Mouse (Mus musculus) kidney, postnatal 4 days (tissue): ENCODE measurements around the gene Calhm2.
"Not testable (repeated sequence)": the region's sequence is repeated elsewhere in the genome, so short reads cannot be mapped to it uniquely, and the experiment has no call there.

Experiments used
- DNase-seq, 2 experiments: peaks; one replicate each; pipeline ENCODE4 v3.0.0; 2021; ENCODE audit warnings: mixed read lengths in 2 of 2

Calhm2 gene

DNA sequence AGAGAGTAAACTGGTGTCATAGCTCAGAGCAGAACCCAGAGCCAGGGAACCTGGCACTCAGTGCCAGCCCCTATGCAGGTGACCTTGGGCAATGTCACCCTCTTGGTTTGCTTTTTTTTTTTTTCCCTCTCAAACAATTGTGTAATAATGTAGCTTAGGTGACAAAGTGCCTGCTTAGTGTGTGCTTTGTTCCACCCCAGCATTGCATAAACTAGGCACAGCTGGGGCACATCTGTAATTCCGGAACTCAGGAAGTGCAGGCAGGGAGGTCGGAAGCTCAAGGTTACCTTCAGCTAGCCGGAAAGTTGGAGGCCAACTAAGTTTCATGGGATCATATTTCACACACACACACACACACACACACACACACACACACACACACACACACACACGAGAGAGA, 11.8 kb upstream of the Calhm2 start:
- DNase-seq, result no peak

DNA sequence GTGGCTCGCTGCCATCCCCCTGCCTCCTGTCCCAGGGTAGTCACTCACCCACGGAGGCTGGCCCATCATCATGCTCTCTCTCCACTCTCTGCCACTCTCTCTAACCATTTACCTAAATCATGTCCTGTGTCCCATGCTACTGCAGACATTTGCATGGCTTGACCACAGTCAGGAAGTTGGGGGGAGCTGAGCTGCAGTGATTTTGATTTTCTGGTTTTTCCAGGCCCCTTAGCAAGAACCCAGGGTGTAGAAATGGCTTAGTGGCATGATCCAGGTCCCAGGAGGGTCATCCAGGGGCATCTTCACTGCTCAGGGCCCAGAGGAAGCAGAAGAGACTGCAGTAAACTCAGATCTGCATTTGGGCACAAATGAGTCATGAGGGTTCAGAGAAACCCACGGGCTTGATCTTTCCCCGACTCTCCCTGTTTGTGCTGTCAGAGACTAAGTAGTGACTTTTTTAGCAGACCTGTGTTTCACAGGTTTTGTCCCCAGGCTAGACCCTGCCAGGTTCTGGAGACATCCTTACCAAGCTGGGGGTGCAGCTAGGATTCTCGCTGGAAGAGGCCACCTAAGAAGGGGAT, 10.3 kb upstream of the Calhm2 start:
- no peak for DNase-seq

DNA sequence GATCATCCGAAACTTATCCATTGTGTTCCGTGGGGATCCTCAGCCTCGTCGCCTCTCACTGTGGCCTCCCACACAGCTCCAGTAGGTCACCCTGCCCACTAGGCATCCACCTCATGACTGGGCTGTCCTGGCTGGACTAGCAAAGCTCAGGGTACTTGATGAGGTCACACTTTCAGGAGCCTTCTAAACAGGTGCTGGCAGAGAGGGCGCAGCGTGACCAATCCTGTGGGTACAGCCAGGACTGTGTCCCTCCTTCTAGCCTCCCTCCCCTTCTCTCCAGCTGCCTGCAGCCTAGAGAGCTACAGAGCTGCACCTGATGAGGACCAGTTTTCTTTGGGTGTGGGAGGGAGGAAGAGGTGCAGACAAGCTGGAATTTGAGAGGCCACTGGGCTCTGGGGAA, 6.1 kb upstream of the Calhm2 start, which contains the start of gene Calhm1:
Gene Calhm1 (minus strand): TSS at position 101 of the 400 bp plus-strand sequence.
- no peak for DNase-seq

DNA sequence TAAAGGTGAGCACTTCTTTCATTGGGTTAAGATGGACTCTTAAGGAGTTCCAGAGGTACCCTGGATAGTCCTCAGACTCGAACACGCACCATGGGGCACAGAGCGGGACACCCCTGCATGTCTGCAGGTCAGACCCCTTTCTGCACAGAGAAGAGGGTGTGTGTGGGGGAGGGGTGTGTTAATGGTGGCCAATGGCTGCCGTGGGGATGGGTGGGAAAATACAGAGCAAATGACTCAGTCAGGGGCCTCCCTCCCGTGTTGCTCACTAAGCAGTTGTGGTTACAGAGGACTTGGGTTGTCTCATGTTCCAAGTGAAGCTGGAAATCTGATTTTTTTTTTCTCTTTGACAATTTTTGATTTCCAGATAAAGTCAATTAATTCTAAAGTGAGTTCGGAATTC, 4.3 kb upstream of the Calhm2 start:
- no peak for DNase-seq

DNA sequence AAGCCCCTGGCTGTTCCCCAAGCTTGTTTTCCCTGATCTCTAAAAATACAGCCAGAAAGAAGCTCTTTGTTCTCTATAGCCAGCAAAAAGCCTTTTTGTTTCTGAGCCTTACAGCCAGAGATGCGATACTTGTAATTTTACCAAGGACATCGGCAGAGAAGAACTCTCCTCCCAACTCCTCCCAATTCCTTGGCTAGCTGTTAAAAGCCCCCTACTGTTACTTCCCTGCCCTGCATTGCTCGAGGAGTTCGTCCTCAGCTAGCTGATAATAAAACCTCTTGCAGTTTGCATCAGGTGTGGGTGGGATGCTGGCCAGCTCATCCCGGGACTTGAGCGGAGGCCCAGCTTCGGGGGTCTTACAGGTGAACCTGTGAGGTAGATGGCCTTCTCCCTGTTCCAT, 1.5 kb upstream of the Calhm2 start:
- not testable (repeated sequence) for DNase-seq

DNA sequence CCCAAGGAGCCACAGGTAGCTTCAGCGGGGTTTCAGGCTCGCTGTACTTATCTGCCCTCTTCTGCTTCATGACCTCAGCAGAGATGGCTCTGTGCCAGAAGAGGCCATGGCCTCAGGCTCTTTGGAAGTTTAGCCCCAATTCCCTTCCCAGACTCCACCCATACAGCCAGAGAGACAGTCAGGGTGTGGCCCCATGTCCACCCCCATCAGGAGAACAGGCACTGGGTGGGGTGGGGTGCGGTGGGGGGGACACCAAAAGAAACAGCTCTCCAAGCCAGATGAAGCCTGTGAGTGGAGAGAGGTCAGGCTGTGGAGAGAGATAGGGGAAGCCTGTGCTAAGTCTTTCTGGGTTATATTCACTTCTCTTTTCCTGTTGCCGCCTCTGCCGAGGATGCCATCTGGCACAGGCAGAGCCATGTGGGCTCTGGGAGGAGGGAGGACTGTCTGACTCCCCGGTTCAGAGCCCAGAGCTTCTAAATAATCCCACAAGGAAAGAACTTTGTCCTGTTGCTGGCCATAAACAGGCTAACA, 978 bp downstream of the Calhm2 start:
- peak; percentile 55 to 64 for DNase-seq

DNA sequence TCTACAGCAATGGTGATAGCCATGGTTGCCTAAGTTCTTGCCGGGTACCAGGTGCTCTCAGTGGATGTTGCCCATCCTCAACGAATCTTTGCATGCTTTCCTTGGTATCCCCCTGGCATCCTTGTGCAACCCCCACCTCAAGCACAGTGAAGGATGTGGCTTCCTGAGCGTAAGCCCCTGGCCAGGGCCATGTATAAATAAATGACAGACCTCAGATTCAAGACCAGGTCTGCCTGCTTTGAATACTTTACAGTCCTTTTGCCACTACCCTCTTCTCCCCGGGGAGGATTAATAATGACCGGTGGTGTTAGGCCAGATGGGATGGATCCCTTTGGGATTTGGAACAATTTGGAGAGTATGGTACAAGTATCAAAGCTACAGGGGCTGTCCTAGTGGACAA, 1.9 kb downstream of the Calhm2 start:
- no peak for DNase-seq

DNA sequence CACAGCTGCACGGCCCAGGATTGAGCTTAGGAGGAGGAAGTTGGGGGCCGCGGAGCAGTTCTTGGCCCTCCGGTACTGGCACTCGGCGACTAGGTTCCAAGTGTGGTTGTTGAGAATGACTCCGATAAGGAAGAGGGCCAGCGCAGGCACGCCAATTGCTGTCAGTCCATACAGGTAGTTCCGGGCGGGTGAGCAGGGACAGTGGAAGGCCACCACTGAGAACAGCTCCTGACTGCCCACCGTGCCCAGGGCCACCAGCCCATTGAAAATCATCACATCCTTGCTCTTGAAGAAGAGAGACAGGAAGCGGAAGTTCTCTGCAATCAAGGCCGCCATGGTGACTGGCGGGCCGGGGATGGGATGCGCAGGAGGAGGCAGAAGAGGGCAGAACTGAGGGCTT, 2.5 kb downstream of the Calhm2 start:
- DNase-seq, result no peak

DNA sequence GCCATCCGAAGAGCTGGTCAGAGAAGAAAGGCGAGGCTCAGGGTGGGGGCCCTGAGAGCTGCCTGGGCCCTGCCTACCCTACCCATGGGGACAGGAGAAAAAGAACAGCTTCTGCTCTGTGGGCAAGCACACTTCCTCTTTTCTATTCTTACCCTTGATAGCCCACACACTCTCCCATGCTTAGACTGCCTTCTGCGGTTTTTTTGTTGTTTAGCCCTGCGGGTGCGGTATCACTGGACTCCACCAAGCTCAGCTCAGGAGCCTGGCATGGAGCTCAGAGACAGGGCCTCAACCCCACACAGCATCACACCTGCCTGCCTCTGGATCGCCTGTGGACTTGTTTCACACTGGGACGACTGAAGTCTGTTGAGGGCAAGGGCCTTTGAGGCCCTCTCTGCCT, 4.9 kb downstream of the Calhm2 start:
- DNase-seq, result no peak

DNA sequence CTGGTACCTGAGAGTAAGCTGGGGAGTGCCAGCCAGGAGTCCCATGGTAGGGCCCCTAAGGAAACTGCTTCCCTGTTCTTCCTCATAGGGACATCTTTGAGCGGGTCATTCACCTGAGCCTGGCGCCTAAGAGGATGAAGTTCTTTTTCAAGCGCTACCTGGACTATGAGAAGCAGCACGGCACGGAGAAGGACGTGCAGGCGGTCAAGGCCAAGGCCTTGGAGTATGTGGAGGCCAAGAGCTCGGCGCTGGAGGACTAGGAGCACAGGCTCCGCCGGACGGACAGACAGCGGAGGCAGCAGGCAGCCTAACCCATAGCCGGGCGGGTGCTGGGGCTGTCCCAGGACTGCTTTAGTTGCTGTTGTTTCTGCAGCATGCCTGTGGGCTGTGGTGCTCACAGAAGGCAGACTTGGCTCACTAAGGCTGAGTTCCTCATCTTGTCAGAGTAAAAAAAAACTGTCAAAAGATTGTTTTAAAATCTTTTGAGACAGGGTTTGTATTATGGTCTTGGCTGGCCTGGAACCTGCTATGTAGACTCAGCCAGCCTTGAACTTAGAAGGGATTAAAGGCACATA, 7.5 kb downstream of the Calhm2 start:
- DNase-seq, result no peak

DNA sequence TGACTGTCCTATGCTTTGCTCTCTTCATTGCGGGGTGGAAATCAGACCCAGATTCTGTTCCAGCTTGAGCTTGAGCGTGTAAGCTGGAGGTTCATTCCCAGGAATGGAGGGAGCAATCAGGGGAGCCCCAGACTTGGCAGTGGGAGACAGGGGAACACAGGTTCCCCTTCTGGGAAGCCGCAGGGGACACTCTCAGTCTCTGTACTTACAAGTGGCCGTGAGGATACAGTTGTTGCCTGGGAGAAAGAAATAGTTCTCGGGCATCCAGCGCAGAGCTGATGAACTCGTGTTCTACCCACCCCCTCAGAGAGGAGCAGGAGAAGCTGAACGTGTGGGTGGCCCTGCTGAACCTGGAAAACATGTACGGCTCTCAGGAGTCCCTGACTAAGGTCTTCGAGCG, 9.3 kb downstream of the Calhm2 start:
- no peak for DNase-seq

DNA sequence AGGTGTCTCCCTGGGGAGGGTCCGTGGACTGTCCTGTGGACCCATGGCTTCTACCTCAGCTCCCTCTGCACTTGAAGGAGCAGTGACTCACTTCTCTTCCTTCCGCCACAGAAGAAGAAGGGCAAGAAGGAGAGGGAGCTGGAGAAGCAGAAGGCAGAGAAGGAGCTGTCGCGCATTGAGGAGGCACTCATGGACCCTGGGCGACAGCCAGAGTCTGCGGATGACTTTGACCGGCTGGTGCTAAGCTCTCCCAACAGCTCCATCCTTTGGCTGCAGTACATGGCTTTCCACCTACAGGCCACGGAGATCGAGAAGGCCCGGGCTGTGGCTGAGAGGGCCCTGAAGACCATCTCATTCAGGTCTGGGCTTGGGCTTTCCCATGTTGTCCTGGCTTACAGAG, 9.9 kb downstream of the Calhm2 start:
- no peak for DNase-seq

DNA sequence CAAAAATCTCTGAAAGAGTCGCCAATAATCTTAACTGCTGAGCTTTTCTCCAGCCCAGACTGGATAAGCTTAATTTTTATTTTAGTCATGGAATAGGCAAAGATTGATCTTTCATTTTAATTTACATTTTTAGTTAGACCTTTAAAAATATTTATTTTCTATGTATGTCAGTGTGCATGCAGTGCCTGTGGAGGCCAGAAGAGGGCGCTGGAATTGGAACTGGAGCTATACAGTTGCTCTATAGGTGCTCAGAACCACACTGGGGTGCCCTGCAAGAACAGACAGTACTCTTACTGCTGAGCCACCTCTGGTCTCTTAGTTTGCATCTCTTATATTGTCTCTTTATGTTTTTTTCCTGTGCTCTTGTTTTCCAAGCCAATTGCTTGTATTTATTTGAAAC, 15.3 kb downstream of the Calhm2 start:
- peak; percentile 69 to 70 for DNase-seq

DNA sequence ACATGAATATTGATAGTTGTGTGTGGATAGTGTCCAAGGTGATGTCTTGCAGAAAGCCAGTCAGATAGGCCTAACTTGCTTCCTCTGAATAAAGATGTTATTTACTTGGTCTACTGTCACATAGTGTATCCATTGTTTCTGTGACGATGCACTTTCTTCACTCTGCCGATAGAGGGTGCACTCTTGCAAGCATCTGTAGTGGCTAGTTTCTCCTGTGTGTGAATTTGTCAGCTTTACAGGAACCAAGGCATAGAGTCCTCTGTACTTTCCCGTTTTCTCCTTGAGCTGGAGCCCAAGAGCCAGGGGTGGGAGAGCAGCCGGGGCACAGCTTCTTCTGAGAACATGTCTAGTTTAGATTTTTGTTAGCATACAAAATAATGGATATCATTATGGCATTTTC, 17.0 kb downstream of the Calhm2 start:
- peak in 1 of 2 experiments; percentile 39 for DNase-seq

DNA sequence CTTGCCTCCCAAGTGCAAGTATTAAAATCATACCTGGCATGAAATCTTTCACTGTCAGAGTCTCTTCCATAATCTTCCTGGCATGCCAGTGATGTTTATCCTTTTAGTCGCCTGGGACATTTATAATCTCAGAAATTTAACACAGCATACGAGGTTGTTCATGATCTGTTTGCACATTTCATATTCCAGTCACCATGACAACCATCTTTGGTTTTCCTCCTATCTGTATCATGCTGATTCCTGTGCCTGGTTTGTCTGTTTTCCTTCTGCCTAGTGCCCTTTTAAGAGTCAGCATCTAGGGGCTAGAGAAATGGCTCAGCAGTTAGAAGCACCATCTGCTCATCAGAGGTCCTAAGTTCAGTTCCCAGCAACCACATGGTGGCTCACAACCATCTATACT, 19.5 kb downstream of the Calhm2 start:
- DNase-seq, result no peak

DNA sequence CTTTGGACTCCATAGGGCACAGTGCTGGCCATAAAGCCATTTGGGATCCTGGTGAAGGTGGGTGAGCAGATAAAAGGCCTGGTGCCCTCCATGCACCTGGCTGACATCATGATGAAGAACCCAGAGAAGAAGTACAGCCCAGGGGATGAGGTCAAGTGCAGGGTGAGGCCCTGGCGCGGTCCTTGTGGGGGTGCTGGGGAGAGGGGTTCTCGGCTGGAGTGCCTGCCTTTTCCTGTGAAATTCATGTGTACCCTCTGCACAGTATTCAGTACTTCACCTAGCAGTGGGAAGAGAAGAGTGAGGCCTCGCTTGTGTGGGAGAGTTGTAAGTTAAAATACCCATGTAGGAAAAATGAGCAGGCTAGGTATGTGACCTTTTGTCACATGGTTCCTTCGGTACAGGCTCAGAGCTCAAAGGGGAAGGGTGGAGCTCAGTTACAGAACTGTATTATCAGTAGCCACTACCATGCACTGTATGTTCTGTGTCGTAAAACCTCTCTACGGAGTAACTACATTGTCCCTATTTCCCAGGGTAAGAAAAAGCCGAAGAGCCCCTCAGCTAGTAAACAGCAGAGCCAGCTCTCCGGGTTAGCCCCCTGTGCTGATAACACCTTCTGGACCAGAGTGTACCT, 33.3 kb downstream of the Calhm2 start:
- DNase-seq, result no peak

DNA sequence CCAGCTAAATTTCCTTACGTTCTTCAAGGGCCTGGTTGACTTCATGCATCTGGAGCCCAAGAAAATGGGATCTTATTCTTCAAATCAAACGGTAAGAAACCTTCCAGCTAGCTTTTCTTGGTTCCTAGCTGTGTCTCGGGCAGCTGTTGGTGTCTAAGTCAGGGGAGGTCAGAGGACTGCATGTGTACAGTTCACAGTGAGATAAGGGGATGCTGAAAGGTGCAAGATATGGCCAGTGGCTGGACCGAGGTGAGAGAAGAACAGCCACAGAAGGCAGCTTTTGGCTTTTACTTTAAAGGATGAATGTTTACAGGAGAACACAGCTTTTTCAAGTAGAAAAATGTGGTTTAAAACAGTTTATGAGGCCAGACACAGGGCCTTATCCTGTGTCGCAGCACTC, 37.0 kb downstream of the Calhm2 start:
- DNase-seq, result no peak

DNA sequence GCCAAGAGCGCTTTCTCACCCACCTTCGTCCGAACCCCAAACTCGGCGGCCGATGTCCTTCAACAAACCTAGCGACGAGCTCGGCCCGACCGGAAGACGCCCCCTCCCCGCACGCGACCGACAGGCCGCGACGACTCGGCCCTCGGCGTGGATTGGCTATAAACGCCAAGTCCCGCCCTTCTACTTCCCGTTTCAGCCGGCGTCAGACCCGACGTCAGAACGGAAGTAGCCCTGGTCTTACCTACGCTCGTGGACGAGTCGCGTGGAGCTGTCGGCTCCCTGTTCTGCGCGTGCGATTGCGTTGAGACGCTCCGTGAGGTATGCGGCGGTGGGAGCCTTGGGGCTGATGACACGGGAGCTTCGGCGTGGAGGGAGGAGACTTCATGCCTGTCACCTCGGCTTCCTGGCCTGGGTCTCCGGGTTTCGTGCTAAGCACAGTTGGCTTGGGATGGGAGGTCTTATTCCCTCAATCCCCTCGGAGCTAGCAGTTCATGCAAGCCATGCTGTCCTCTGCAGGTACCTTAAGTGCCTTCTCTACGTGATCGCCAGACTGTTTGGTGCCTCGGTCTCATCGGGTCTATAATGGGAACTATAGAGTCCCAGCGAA, 47.4 kb downstream of the Calhm2 start, which contains the start of the genes Usmg5 and Pdcd11:
Gene Usmg5 (minus strand): TSS at position 98 of the 607 bp plus-strand sequence.
Gene Pdcd11 (plus strand): TSS at position 219 of the 607 bp plus-strand sequence.
- DNase-seq, result peak; percentile 97 to 98

DNA sequence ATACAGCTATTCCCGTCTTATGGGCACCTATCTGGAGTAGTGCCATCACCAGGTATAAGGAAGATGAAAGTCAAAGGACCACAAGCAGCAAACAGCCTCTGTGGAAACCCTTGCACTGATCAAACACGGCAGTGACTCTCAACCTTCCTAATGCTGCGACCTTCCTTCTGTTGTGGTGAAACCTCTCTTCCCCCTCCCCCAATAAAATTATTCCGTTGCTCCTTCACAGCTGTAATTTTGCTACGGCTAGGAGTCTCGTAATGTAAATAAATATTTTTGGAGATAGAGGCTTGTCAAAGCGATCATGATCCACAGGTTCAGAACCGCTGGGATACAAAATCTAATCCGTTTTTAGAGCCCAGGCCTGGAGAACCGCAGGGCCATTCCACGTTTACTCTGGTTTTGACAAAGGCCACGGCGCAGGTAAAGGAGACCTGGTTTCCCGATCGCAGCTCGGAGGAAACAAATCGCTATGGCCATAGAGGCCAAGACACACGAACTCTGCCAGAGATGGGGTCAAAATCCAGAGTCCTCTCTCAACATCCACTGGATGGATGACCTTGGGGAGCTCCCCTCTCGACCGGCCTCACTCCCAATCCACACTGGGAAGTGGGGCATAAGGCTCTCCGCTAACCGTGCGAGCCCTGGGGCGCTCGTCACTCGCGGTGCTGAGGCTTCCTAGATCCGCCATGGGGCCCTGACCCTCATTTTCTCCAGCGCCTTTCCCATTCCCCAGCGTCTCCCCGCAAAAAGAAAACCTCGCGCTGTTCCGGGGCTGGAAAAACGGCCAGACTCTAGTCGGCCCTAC, 48.2 kb downstream of the Calhm2 start:
- no peak for DNase-seq

DNA sequence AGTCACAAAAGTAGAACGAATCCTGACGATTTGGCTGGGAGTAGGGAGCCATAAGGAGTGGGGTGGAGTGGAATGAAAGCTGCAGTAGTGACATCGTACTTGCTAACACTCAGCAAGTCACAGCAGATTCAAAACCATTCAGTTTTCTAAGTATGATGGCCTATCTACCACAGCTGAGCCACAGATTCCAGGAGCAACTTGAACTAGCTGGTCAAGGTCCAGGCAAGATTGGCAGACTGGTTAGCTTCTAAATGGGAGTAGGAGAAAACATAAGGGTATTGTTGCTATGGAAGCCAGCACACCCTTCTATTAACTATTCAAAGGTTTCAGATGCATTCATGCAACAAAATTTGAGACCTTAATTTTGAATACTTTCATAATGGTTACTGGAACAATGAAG, 49.9 kb downstream of the Calhm2 start:
- no peak for DNase-seq

DNA sequence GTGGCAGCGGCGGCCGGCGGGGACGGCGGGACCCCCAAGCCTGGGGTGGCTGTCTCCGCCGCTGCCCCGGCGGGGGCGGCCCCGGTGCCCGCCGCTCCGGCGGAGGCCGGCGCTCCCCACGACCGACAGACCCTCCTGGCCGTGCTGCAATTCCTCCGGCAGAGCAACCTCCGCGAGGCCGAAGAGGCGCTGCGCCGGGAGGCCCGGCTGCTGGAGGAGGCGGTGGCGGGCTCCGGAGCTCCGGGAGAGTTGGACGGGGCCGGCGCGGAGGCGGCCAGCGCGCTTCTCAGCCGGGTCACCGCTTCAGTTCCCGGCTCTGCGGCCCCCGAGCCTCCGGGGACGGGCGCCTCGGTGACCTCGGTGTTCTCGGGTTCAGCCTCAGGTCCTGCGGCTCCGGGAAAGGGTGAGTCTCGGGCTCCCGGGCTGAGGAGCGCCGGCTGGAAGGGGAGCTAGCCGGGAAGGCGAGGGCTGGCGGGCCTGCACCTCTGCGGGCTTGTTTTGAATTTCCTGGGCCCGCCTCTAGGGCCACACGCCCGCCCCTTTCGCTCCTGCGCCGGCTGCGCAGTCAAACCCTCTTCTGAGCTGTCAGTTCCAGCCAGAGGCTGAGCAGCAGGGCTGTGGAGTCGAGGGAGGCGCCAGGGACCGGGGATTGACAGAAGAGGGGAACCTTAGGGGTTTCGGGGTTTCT, 70.0 kb downstream of the Calhm2 start:
- peak; percentile 88 to 92 for DNase-seq
